Mouse (Mus musculus): Measurements from ENCODE around the gene Fgd3.

The Fgd3 gene

GRCm38 (mm10) chr13:49320040-49320439 lies at the start of gene Fgd3:
Gene Fgd3 (minus strand): TSS chr13:49320311.
- peak in 1 of 2 experiments; percentile 63 for DNase-seq (ENCODE audit: low spot score in 2 of 2)

GRCm38 (mm10) chr13:49369404-49369803 lies 49.3 kb upstream of the Fgd3 start:
- DNase-seq (ENCODE audit: low spot score in 2 of 2) = no peak

GRCm38 (mm10) chr13:49367657-49368440 lies 47.7 kb upstream of the Fgd3 start:
- DNase-seq (ENCODE audit: low spot score in 2 of 2) = no peak

- DNase-seq (ENCODE audit: low spot score in 2 of 2) = no peak
Measured at GRCm38 (mm10) chr13:49364716-49365115, 44.6 kb upstream of the Fgd3 start.

GRCm38 (mm10) chr13:49362804-49363203 lies 42.7 kb upstream of the Fgd3 start:
- no peak for DNase-seq (ENCODE audit: low spot score in 2 of 2)

GRCm38 (mm10) chr13:49362364-49362763 lies 42.3 kb upstream of the Fgd3 start:
- no peak for DNase-seq (ENCODE audit: low spot score in 2 of 2)

- no peak for DNase-seq (ENCODE audit: low spot score in 2 of 2)
Measured at GRCm38 (mm10) chr13:49360906-49361406, 40.8 kb upstream of the Fgd3 start.

GRCm38 (mm10) chr13:49358184-49358583 lies 38.1 kb upstream of the Fgd3 start:
- DNase-seq (ENCODE audit: low spot score in 2 of 2) = no peak

- DNase-seq (ENCODE audit: low spot score in 2 of 2) = no peak
Measured at GRCm38 (mm10) chr13:49357367-49358026, 37.4 kb upstream of the Fgd3 start.

- DNase-seq (ENCODE audit: low spot score in 2 of 2) = no peak
Measured at GRCm38 (mm10) chr13:49356090-49356489, 36.0 kb upstream of the Fgd3 start.

- no peak for DNase-seq (ENCODE audit: low spot score in 2 of 2)
Measured at GRCm38 (mm10) chr13:49355461-49356061, 35.5 kb upstream of the Fgd3 start.

- DNase-seq (ENCODE audit: low spot score in 2 of 2) = no peak
Measured at GRCm38 (mm10) chr13:49353991-49354507, 33.9 kb upstream of the Fgd3 start.

GRCm38 (mm10) chr13:49353422-49353821 lies 33.3 kb upstream of the Fgd3 start:
- DNase-seq (ENCODE audit: low spot score in 2 of 2) = no peak

GRCm38 (mm10) chr13:49352581-49353159 lies 32.6 kb upstream of the Fgd3 start:
- no peak for DNase-seq (ENCODE audit: low spot score in 2 of 2)

GRCm38 (mm10) chr13:49349836-49350505 lies 29.9 kb upstream of the Fgd3 start:
- no peak for DNase-seq (ENCODE audit: low spot score in 2 of 2)

- DNase-seq (ENCODE audit: low spot score in 2 of 2) = no peak
Measured at GRCm38 (mm10) chr13:49349335-49349734, 29.2 kb upstream of the Fgd3 start.

- DNase-seq (ENCODE audit: low spot score in 2 of 2) = no peak
Measured at GRCm38 (mm10) chr13:49348522-49348921, 28.4 kb upstream of the Fgd3 start.

- no peak for DNase-seq (ENCODE audit: low spot score in 2 of 2)
Measured at GRCm38 (mm10) chr13:49345476-49345875, 25.4 kb upstream of the Fgd3 start.

- no peak for DNase-seq (ENCODE audit: low spot score in 2 of 2)
Measured at GRCm38 (mm10) chr13:49344567-49344966, 24.5 kb upstream of the Fgd3 start.

- DNase-seq (ENCODE audit: low spot score in 2 of 2) = no peak
Measured at GRCm38 (mm10) chr13:49342723-49343100, 22.6 kb upstream of the Fgd3 start.
